Mouse (Mus musculus) adrenal gland, postnatal 10 days (tissue): ENCODE results near the gene Psd4. TPM values are rescaled to one million over a fixed set of nuclear protein-coding genes. Genes with fewer than 3 reads are reported as not detected.

Experiments
- DNase-seq: peaks from one replicate; pipeline ENCODE4 v3.0.0; 2021; ENCODE audit warnings: mixed read lengths
- total RNA-seq, 2 experiments: library from RNA; stranded (reverse); gene quantifications; 2 replicates each; pipeline ENCODE4 v1.2.3; 2021

The Psd4 gene
- total RNA-seq, 2 experiments from 2014 or later, result 4.2 to 6.7 TPM

- DNase-seq, result no peak
These were observed 72.7 kb downstream of the Psd4 start for GRCm38 (mm10) chr2:24440056-24440455.

DNA sequence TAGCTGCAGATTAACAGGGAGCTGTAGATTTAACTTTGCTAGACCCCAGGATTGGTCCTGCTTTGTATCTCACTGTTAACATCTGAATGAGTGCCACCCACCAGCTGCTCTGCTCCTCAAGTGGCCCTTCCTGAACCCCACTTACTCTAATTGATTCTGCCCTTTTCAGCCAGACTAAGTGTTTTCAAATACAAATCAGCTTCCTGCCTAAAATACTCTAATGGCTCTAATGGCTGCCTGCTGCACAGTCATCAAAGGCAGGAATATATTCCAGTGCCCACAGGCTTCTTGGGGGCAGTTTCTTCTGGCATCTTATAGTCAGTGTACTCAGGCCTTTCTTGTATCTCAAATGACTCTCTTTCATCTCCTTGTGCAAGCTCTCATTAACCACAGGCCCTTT lies 74.5 kb downstream of the Psd4 start:
- DNase-seq, result no peak

DNA sequence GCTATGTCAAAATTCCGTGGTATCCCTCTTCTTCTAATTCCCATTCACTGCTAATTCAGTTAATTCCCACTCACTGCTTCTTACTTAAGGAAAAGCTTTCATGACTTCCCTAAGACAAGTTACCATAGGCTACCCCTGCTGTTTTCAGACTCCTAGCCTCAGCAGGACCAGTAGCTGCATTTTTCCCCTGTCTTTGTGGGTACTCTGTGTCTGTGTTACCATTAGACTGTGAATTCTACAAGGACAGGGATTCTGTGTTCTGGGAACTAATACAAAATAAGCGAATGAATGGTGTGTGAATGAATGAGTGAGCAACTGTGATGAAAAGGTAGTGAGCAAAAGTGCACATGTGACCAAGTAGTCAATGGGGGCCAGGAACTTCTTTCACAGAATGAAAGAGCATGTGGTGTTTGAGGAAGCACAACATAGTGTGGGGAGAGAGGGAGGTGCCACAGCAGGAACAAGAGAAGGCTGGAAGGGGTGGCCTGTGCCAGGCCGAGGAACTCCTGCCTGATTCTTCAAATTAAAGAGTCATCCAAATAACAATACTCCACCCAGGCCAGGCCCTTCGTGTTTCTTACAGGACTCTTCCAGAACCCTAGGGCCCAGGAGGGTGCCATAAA lies 75.0 kb downstream of the Psd4 start:
- DNase-seq, result no peak

DNA sequence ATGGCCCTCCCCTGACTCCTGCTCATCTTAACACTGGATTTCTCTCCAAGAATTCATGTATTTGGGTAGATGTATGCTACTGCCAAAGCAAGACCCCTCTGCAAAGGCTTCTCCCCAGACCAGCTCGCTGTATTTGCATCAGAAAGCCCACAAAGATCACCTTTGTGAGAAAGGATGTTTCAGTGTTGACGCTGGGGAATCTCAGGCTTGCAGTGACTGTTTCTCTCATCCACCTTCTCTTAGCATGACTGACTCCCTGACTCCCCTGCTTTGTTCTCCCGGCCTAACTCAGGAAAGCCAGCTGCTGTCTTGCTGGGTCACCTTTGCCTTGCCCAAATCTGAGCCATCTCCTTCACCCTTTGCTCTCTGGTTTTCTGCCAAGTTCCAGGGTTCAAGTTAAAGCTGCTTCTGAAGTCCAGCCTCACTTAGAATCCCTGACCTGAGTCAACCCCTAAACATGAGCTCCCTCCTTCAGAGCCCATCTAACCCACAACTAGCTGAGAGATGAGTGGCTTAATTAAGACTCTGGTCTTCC lies 75.9 kb downstream of the Psd4 start:
- DNase-seq, result no peak

DNA sequence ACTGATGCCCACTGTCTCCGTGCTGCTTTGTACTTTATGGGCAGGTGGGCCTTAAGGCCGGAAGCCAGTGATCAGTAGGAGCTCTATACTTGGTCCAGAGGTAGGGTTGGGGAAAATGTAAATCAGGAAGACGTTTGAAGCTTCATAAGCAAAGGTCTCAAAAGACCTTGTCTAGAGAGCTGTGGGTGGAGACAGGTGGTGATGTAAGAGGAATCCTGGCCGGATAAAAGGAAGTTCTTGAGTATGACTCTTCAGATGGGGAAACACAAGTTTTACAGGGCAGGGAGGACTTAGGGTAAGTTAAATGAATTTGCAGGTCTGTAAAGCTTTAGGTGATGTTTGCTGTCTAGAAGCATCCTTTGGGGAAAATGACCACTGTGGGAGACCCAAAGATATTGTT lies 81.7 kb downstream of the Psd4 start:
- DNase-seq, result no peak

- DNase-seq, result no peak
These were observed 85.8 kb downstream of the Psd4 start for GRCm38 (mm10) chr2:24453206-24453605.

- no peak for DNase-seq
These were observed 87.1 kb downstream of the Psd4 start for GRCm38 (mm10) chr2:24454429-24455011.

DNA sequence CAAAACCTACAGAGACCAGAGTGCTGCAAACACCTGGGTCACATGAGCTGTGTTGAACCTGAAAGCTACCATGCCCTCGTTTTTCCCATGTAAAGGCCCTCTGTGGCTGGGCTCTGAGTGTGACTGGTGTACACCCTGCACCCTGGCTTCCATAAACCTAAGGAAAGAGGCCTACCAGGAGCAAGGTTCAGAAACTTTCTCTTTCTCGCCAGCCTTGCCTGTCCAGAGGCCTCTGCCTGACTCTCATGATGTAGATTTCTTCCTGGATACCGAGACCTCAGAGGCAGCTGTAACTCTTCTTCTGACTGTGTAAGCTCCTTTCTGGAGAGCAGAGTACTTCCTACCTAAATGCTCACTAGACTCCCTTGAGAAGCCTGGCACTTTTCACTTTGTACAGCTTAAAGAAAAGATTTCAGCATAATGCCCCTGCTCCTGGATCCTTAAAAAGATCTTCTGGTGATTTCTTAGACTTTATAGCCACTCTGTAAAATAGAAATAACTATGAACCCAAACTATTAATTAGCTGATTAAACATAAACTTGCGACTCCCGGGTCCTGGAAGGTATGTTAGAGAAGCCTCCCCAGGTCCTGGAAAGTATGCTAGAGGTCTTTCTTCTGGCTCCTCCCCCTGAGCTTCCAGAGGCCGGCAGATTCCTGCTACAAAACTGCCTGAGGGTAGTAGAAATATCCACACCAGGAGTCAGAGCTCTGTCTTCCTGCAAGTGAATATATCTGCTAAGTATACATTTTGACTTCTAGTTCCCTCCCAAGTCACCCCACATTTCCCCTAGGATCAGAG lies 87.9 kb downstream of the Psd4 start:
- DNase-seq, result no peak

- DNase-seq, result no peak
These were observed 89.5 kb downstream of the Psd4 start for GRCm38 (mm10) chr2:24456841-24457240.

GRCm38 (mm10) chr2:24460112-24460807 lies 92.9 kb downstream of the Psd4 start:
- no peak for DNase-seq

GRCm38 (mm10) chr2:24460808-24461127 lies 93.4 kb downstream of the Psd4 start:
- no peak for DNase-seq

Other genes with a start within 250 kb of the Psd4 start
- gene Il1f8, start 214.4 kb upstream of the Psd4 start, total RNA-seq, result not detected
- under 1 TPM; 0.15 to 0.18 TPM for gene Il1f9, start 181.1 kb upstream of the Psd4 start, total RNA-seq
- not detected for gene Il1f6, start 152.2 kb upstream of the Psd4 start, total RNA-seq
- gene Il1f5, start 90.6 kb upstream of the Psd4 start, total RNA-seq, result not detected
- not detected for gene Il1f10, start 76.4 kb upstream of the Psd4 start, total RNA-seq
- 1 to 10 TPM; 2.0 to 6.2 TPM for gene Il1rn, start 30.7 kb upstream of the Psd4 start, total RNA-seq
- gene Pax8, start 108.0 kb downstream of the Psd4 start, total RNA-seq, result not detected